Mouse (Mus musculus) ES-Bruce4 (cell line): ENCODE measurements at regions not wholly inside any gene's neighbourhood (a gene's known extent, or its start where the extent isn't known, plus 50 kb on each side); places are given as distances from the start of the nearest gene placed in this dataset.

Experiments
- H3K27ac ChIP-seq: 2 replicates; pipeline ENCODE4 v1.5.1; 2012; ENCODE audit warnings: low read length, inconsistent platforms; ENCODE audit not compliant: insufficient read depth
- H3K27me3 ChIP-seq: 2 replicates; pipeline ENCODE4 v1.6.1; 2012; ENCODE audit warnings: mild to moderate bottlenecking, low read length, inconsistent platforms; ENCODE audit not compliant: control insufficient read depth, poor library complexity, insufficient read depth, severe bottlenecking
- H3K36me3 ChIP-seq: 2 replicates; pipeline ENCODE4 v1.6.1; 2012; ENCODE audit warnings: inconsistent platforms, mild to moderate bottlenecking, low read length, moderate library complexity; ENCODE audit not compliant: control insufficient read depth, poor library complexity, insufficient read depth, severe bottlenecking
- H3K4me1 ChIP-seq: one replicate; pipeline ENCODE4 v1.8.1; 2011; ENCODE audit warnings: low read length; ENCODE audit not compliant: control insufficient read depth, insufficient read depth
- H3K4me3 ChIP-seq: 2 replicates; pipeline ENCODE4 v1.5.1; 2011; ENCODE audit warnings: low read depth, mild to moderate bottlenecking, low read length
- H3K9ac ChIP-seq: 2 replicates; pipeline ENCODE4 v1.6.1; 2012; ENCODE audit warnings: low read depth, mild to moderate bottlenecking, inconsistent platforms; ENCODE audit not compliant: poor library complexity, severe bottlenecking
- H3K9me3 ChIP-seq: replicated peaks from 2 replicates; pipeline ENCODE4 v1.6.1; 2012; ENCODE audit warnings: mild to moderate bottlenecking, low read length, inconsistent platforms; ENCODE audit not compliant: control insufficient read depth, poor library complexity, insufficient read depth, severe bottlenecking
- CTCF ChIP-seq: IDR thresholded peaks from one replicate; pipeline ENCODE4 v1.8.1; 2011; ENCODE audit warnings: low read depth, low read length
- EP300 ChIP-seq: IDR thresholded peaks from 2 replicates; pipeline ENCODE4 v1.6.1; 2011; ENCODE audit warnings: low read depth, low read length; ENCODE audit not compliant: insufficient read depth
- POLR2A ChIP-seq: IDR thresholded peaks from one replicate; pipeline ENCODE4 v1.8.1; 2011; ENCODE audit warnings: low read length; ENCODE audit not compliant: insufficient read depth

- Histone ChIP-seq H3K27ac (no peak overlapping the region), H3K36me3 (no peaks in the 10 kb centered on the region), H3K27me3 (no peaks in the 10 kb centered on the region), H3K4me1 (no peaks in the 10 kb centered on the region), H3K9ac (no peak overlapping the region), H3K9me3 (no peaks in the 10 kb centered on the region; the same call in 1 of the 2 replicates), H3K4me3 (no peak overlapping the region)
- TF ChIP-seq POLR2A (no peak), EP300 (no peak), CTCF (no peak)
These were observed 75.5 kb upstream of the Ell2 start for GRCm38 (mm10) chr13:75631048-75631447.

GRCm38 (mm10) chr13:75647513-75647912, 59.0 kb upstream of the Ell2 start:
- Histone ChIP-seq H3K27ac (no peak overlapping the region), H3K4me3 (no peak overlapping the region), H3K9ac (no peak overlapping the region), H3K27me3 (no peaks in the 10 kb centered on the region), H3K36me3 (no peaks in the 10 kb centered on the region), H3K4me1 (no peaks in the 10 kb centered on the region), H3K9me3 (peaks cover 13% of the 10 kb centered on the region)
- TF ChIP-seq POLR2A (no peak), CTCF (no peak), EP300 (no peak)

GRCm38 (mm10) chr13:75651941-75652340, 54.6 kb upstream of the Ell2 start:
- Histone ChIP-seq H3K36me3 (no peaks in the 10 kb centered on the region), H3K9ac (no peak overlapping the region), H3K4me1 (no peaks in the 10 kb centered on the region), H3K27ac (no peak overlapping the region), H3K4me3 (no peak overlapping the region), H3K9me3 (no peaks in the 10 kb centered on the region), H3K27me3 (no peaks in the 10 kb centered on the region)
- TF ChIP-seq CTCF = no peak
- no peak for TF ChIP-seq EP300
- TF ChIP-seq POLR2A = no peak

GRCm38 (mm10) chr13:75652966-75653365, 53.6 kb upstream of the Ell2 start:
- no peak overlapping the region for H3K4me3 ChIP-seq
- H3K4me1 ChIP-seq = no peaks in the 10 kb centered on the region
- no peak overlapping the region for H3K27ac ChIP-seq
- H3K9me3 ChIP-seq = no peaks in the 10 kb centered on the region
- H3K9ac ChIP-seq = no peak overlapping the region
- no peaks in the 10 kb centered on the region for H3K36me3 ChIP-seq
- H3K27me3 ChIP-seq = no peaks in the 10 kb centered on the region
- TF ChIP-seq EP300 = no peak
- no peak for TF ChIP-seq CTCF
- no peak for TF ChIP-seq POLR2A
